10 mouse cellular contexts compared by ENCODE assay signal in the genomic region with DNA sequence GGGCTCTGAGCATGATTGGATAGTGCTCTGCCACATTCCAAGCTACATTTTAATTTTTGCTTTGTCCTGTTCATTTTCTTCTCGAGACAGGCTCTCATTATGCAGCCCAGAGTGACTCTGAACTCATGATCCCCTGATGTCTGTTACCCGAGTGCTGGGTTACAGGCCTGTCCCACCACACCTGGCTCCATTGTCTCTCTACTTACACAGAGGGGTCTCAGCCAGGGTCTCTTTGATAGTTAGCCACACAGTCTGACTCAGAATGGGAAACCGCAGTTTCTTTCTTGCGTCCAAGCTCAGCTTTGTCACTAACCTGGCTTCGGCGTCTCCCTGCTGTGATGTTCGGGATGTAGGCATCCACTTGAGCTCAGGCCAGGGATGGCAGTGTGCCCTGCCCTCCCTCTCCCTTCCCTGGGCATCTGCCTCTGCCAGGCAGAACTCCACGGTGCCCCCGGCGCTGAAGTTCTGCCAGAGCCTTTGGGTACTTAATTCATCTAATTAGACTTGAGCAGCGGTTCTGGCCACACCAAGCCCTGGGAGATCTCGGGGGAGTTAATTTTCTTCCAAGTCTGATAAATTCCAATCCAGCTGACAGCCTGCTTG. TPM values are rescaled to one million over a fixed set of nuclear protein-coding genes. Genes with fewer than 3 reads are reported as not detected.
DNase-seq lines count a peak whose midpoint lies in the region; ATAC-seq and TF ChIP-seq lines count a peak whose summit lies in the region.
"Had no signal": no experiment of that assay in that cellular context is flagged by ENCODE, and none has a peak within 500 bp of the region (broad histone marks: within the 10 kb centered on the region; RNA-seq: fewer than 3 reads in every experiment).

No protein-coding gene starts in this region.

- TF ChIP-seq CTCF in heart, adult 2 months (IDR thresholded peaks at IDR 0.05): no peak

- peaks cover 2% of the 10 kb centered on the region for H3K27me3 ChIP-seq in heart, adult 2 months (ENCODE audit: control insufficient read depth, insufficient read depth, low read length)
- peaks cover 2% of the 10 kb centered on the region; the same call in 1 of the 2 replicates for H3K27me3 ChIP-seq in intestine, embryonic 16.5 days (replicated peaks; ENCODE audit: control insufficient read depth, insufficient read depth, low read length)

- peaks cover 1% of the 10 kb centered on the region; the same call in 1 of the 2 replicates for H3K4me1 ChIP-seq in heart, adult 2 months (ENCODE audit: control insufficient read depth, insufficient read depth, low read length)
- H3K4me1 ChIP-seq in intestine, embryonic 16.5 days (ENCODE audit: control insufficient read depth, insufficient read depth, low read length): peaks cover 6% of the 10 kb centered on the region

- H3K4me3 ChIP-seq in heart, adult 2 months: no peak overlapping the region
- H3K4me3 ChIP-seq in intestine, embryonic 16.5 days (ENCODE audit: low read length): no peak overlapping the region

- no peak for ATAC-seq in intestine, embryonic 16.5 days

- no peaks in the 10 kb centered on the region for H3K36me3 ChIP-seq in heart, adult 2 months (ENCODE audit: control insufficient read depth, insufficient read depth, low read length)
- no peaks in the 10 kb centered on the region for H3K36me3 ChIP-seq in intestine, embryonic 16.5 days (ENCODE audit: control insufficient read depth, insufficient read depth, low read length)

- no peak overlapping the region for H3K4me2 ChIP-seq in intestine, embryonic 16.5 days (ENCODE audit: low read depth, low read length)

- no peaks in the 10 kb centered on the region for H3K9me3 ChIP-seq in intestine, embryonic 16.5 days (ENCODE audit: control insufficient read depth, low read length)

- no peak overlapping the region for H3K27ac ChIP-seq in heart, adult 2 months
- no peak overlapping the region for H3K27ac ChIP-seq in intestine, embryonic 16.5 days (ENCODE audit: low read length)
- H3K27ac ChIP-seq: macrophage had no signal

- peak; percentile 58 to 61 for DNase-seq in heart, adult 2 months
- no peak for DNase-seq in heart, postnatal 25 days (ENCODE audit: low spot score)
- peak; percentile 61 to 74 for DNase-seq in cerebellum, postnatal 36 days
- peak; percentile 52 to 67 for DNase-seq in layer of hippocampus, adult 8-10 months (ENCODE audit: low spot score in 2 of 2)
- peak; percentile 46 for DNase-seq in right cerebral cortex, adult 18-20 months
- DNase-seq in kidney, adult 9 months: no peak
- DNase-seq in liver: no peak
- DNase-seq: kidney, postnatal 25 days had no signal

- TF ChIP-seq EP300 in heart, adult 2 months (IDR thresholded peaks at IDR 0.05; ENCODE audit: insufficient read depth, low read depth, low read length): no peak

- no peaks in the 10 kb centered on the region for H3K79me2 ChIP-seq in heart, adult 2 months (replicated peaks; ENCODE audit: control insufficient read depth, insufficient read depth, low read length)

- whole genome bisulfite sequencing in heart, adult 2 months: 60% methylated on average over 12 of the region's 12 CpGs
- 74% methylated on average over 12 of the region's 12 CpGs for WGBS in intestine, embryonic 16.5 days

- TF ChIP-seq POLR2A in heart, adult 2 months (IDR thresholded peaks at IDR 0.05; ENCODE audit: insufficient read depth, low read depth, low read length): no peak

- intact Hi-C loops in heart, adult 2 months (cut with DNase I): no loop called here
- intact Hi-C loops in heart, postnatal 25 days (cut with DNase I): no loop called here

- H3K9ac ChIP-seq in heart, adult 2 months (ENCODE audit: low read depth, low read length): no peak overlapping the region
- no peak overlapping the region for H3K9ac ChIP-seq in intestine, embryonic 16.5 days (ENCODE audit: low read depth, low read length)

RNA-seq across cellular contexts. Expression of a gene that starts 20.6 kb away (rescaled TPM):
- total RNA-seq in heart, adult 2 months (2021): 1 to 10 TPM in 1 of 2 experiments, under 1 TPM in 1; 0.78 to 1.3 TPM
- 1.8 TPM in 2 replicates for polyA plus RNA-seq in heart, adult 2 months (2012; rRNA removed)
- total RNA-seq in heart, postnatal 25 days (2021): under 1 TPM; 0.61 to 0.73 TPM
- 1 to 10 TPM; 4.7 to 7.4 (median 5.7) TPM for total RNA-seq in layer of hippocampus, adult 8-10 months (2022)
- polyA plus RNA-seq in intestine, embryonic 16.5 days (2015; fragmentation: Nextera tagmentation; extraction: Ambion mirVana): 0.33 and 0.50 TPM in 2 replicates
- polyA plus RNA-seq: macrophage had no signal

Comparison
In these comparisons a context has a peak if more than half of its experiments do, and no peak if none do; other contexts are left out.
1. DNase-seq: peak in heart, adult 2 months (2 of 2), cerebellum, postnatal 36 days (2 of 2), layer of hippocampus, adult 8-10 months (2 of 2) and right cerebral cortex, adult 18-20 months (single experiment); none in heart, postnatal 25 days (single experiment), kidney, adult 9 months (single experiment) and liver (single experiment).